Mouse (Mus musculus) limb, embryonic 14.5 days (tissue): ENCODE results near the gene Macrod2. TPM values are rescaled to one million over a fixed set of nuclear protein-coding genes. Genes with fewer than 3 reads are reported as not detected.

Experiments
- ATAC-seq: fragments of 200-750 bp; cut with Nextera tagmentation; 2 replicates; pipeline ENCODE4 v1.8.0; 2017; ENCODE audit warnings: low read depth, moderate number of reproducible peaks, moderate TSS enrichment; ENCODE audit not compliant: low FRiP score
- DNase-seq: peaks from one replicate; pipeline ENCODE4 v3.0.0-alpha.2; 2015; ENCODE audit warnings: low spot score
- H3K27ac ChIP-seq: fragments of 300-500 bp; sonication (generic); replicated peaks from 2 replicates; pipeline ENCODE4 v1.5.1; 2014; ENCODE audit warnings: low read depth, mild to moderate bottlenecking, low read length, moderate library complexity, mixed read lengths
- H3K27me3 ChIP-seq: fragments of 300-500 bp; sonication (generic); 2 replicates; pipeline ENCODE4 v1.6.1; 2014; ENCODE audit warnings: low read length, mixed read lengths; ENCODE audit not compliant: control insufficient read depth, insufficient read depth
- H3K36me3 ChIP-seq: fragments of 300-500 bp; sonication (generic); 2 replicates; pipeline ENCODE4 v1.6.1; 2014; ENCODE audit warnings: mild to moderate bottlenecking, low read length, moderate library complexity, mixed read lengths; ENCODE audit not compliant: control insufficient read depth, insufficient read depth
- H3K4me1 ChIP-seq: fragments of 300-500 bp; sonication (generic); 2 replicates; pipeline ENCODE4 v1.6.1; 2014; ENCODE audit warnings: antibody characterized with exemption, low read length, mixed read lengths; ENCODE audit not compliant: control insufficient read depth, insufficient read depth
- H3K4me2 ChIP-seq: fragments of 300-500 bp; sonication (generic); replicated peaks from 2 replicates; pipeline ENCODE4 v1.6.1; 2014; ENCODE audit warnings: low read depth, mild to moderate bottlenecking, low read length, moderate library complexity; ENCODE audit not compliant: severe bottlenecking
- H3K4me3 ChIP-seq: fragments of 300-500 bp; sonication (generic); replicated peaks from 2 replicates; pipeline ENCODE4 v1.5.1; 2014; ENCODE audit warnings: low read length
- H3K9ac ChIP-seq: fragments of 300-500 bp; sonication (generic); 2 replicates; pipeline ENCODE4 v1.6.1; 2014; ENCODE audit warnings: mild to moderate bottlenecking, low read depth, low read length, moderate library complexity; ENCODE audit not compliant: severe bottlenecking
- H3K9me3 ChIP-seq: fragments of 300-500 bp; sonication (generic); 2 replicates; pipeline ENCODE4 v1.6.1; 2016; ENCODE audit warnings: low read length; ENCODE audit not compliant: control insufficient read depth
- POLR2A ChIP-seq: fragments of 200-500 bp; IDR thresholded peaks from 2 replicates; pipeline ENCODE4 v1.8.0; 2012; ENCODE audit warnings: inconsistent platforms, mild to moderate bottlenecking, moderate library complexity, borderline replicate concordance; ENCODE audit not compliant: insufficient read depth, insufficient read length; ENCODE audit errors: extremely low read depth
- WGBS: fragments of 180-500 bp; shearing (Covaris S2); extraction: QIAGEN DNeasy Blood & Tissue Kit; methylation state at CpG from one replicate; pipeline ENCODE4 v1.1.7; 2014; 5-methylcytosine and 5-hydroxymethylcytosine counted together
- polyA plus RNA-seq, 2 experiments: library from polyadenylated mRNA; depleted of rRNA in 1 of 2; stranded (reverse) in 1 of 2; unstranded in 1 of 2; fragments of >200 nt; fragmentation: Nextera tagmentation in 1 of 2; extraction: Ambion mirVana in 1 of 2; gene quantifications; 2 replicates each; pipeline versions ENCODE4 v1.2.1 to v1.2.3; 2012 to 2014

Macrod2 gene
- polyA plus RNA-seq, 2 experiments: 8.5 to 24.5 TPM

- DNase-seq (no peak), ATAC-seq (no peak)
- H3K4me1 ChIP-seq: no peaks in the 10 kb centered on the region
- no peak overlapping the region for H3K4me3 ChIP-seq
- H3K4me2 ChIP-seq: no peak overlapping the region
- no peak overlapping the region for H3K9ac ChIP-seq
- H3K27me3 ChIP-seq: no peaks in the 10 kb centered on the region
- no peak overlapping the region for H3K27ac ChIP-seq
- H3K36me3 ChIP-seq: no peaks in the 10 kb centered on the region
- H3K9me3 ChIP-seq: no peaks in the 10 kb centered on the region
- TF ChIP-seq POLR2A: no peak
Measured at GRCm38 (mm10) chr2:141194476-141194875, 799.4 kb downstream of the Macrod2 start.

- Histone ChIP-seq H3K9ac (no peak overlapping the region), H3K4me2 (no peak overlapping the region), H3K4me3 (no peak overlapping the region), H3K9me3 (no peaks in the 10 kb centered on the region), H3K4me1 (no peaks in the 10 kb centered on the region), H3K36me3 (no peaks in the 10 kb centered on the region), H3K27me3 (no peaks in the 10 kb centered on the region), H3K27ac (no peak overlapping the region)
- DNase-seq (no peak), ATAC-seq (no peak)
- 61% methylated on average over 4 of the region's 4 CpGs for WGBS
- no peak for TF ChIP-seq POLR2A
Measured at GRCm38 (mm10) chr2:141200481-141200880, 805.4 kb downstream of the Macrod2 start.

- Histone ChIP-seq H3K27ac (no peak overlapping the region), H3K4me2 (no peak overlapping the region), H3K27me3 (no peaks in the 10 kb centered on the region), H3K4me3 (no peak overlapping the region), H3K4me1 (no peaks in the 10 kb centered on the region), H3K36me3 (no peaks in the 10 kb centered on the region), H3K9ac (no peak overlapping the region), H3K9me3 (no peaks in the 10 kb centered on the region)
- ATAC-seq (no peak), DNase-seq (no peak)
- TF ChIP-seq POLR2A: no peak
- 76% methylated on average over 2 of the region's 2 CpGs for WGBS
Measured at GRCm38 (mm10) chr2:141201303-141202014, 806.4 kb downstream of the Macrod2 start.

GRCm38 (mm10) chr2:141202015-141202364, 806.9 kb downstream of the Macrod2 start:
- H3K4me1 ChIP-seq: no peaks in the 10 kb centered on the region
- H3K4me2 ChIP-seq: no peak overlapping the region
- H3K9me3 ChIP-seq: no peaks in the 10 kb centered on the region
- H3K27ac ChIP-seq: no peak overlapping the region
- DNase-seq (no peak), ATAC-seq (no peak)
- no peaks in the 10 kb centered on the region for H3K36me3 ChIP-seq
- 89% methylated on average over 1 of the region's 1 CpGs for WGBS
- no peak for TF ChIP-seq POLR2A
- H3K4me3 ChIP-seq: no peak overlapping the region
- H3K9ac ChIP-seq: no peak overlapping the region
- H3K27me3 ChIP-seq: no peaks in the 10 kb centered on the region

- TF ChIP-seq POLR2A: no peak
- Histone ChIP-seq H3K9ac (no peak overlapping the region), H3K4me2 (no peak overlapping the region), H3K9me3 (no peaks in the 10 kb centered on the region), H3K36me3 (no peaks in the 10 kb centered on the region), H3K27ac (no peak overlapping the region), H3K4me1 (no peaks in the 10 kb centered on the region), H3K27me3 (no peaks in the 10 kb centered on the region), H3K4me3 (no peak overlapping the region)
- DNase-seq: no peak
- 92% methylated on average over 5 of the region's 5 CpGs for WGBS
- no peak for ATAC-seq
Measured at GRCm38 (mm10) chr2:141211346-141211745, 816.2 kb downstream of the Macrod2 start.
